Comparison of ENCODE assay signal across 14 mouse cellular contexts in genomic region chr19:53638041-53638440, GRCm38 (mm10). TPM values are rescaled to one million over a fixed set of nuclear protein-coding genes. Genes with fewer than 3 reads are reported as not detected.
DNase-seq lines count a peak whose midpoint lies in the region; ATAC-seq and TF ChIP-seq lines count a peak whose summit lies in the region.
"Had no signal": no experiment of that assay in that cellular context is flagged by ENCODE, and none has a peak within 500 bp of the region (broad histone marks: within the 10 kb centered on the region; RNA-seq: fewer than 3 reads in every experiment).

No protein-coding gene starts in this region.

- no peak for ATAC-seq in midbrain, embryonic 11.5 days (ENCODE audit: low FRiP score)

- in situ Hi-C loops in CH12.LX (cut with MboI; ENCODE audit: low pct_ligation_motif_present, low pct_unique_long_range_greater_than_20kb, low sequenced_read_pairs), result no loop called here

- no peak for DNase-seq in left cerebral cortex, adult 2 months (ENCODE audit: extremely low spot score in 1 of 2, low spot score in 2 of 2)
- DNase-seq in left cerebral cortex, adult 18-20 months (ENCODE audit: low spot score in 2 of 2), result no peak
- DNase-seq in B cell, adult 2 months, result peak; percentile 12 to 21
- DNase-seq in CH12.LX (ENCODE audit: extremely low read depth), result peak; percentile 31
- DNase-seq in brain, embryonic 14.5 days (ENCODE audit: low read depth), result peak; percentile 30
- no peak for DNase-seq in left cerebral cortex, adult 9 months (ENCODE audit: low spot score in 2 of 2)
- DNase-seq in ovary, postnatal 14 days (ENCODE audit: low spot score), result no peak
- no peak for DNase-seq in midbrain, embryonic 11.5 days (ENCODE audit: low spot score, missing footprints)
- DNase-seq: kidney, adult 9 months; midbrain, embryonic 14.5 days had no signal

- WGBS in midbrain, embryonic 11.5 days, result 93% methylated on average over 2 of the region's 2 CpGs

- intact Hi-C loops in left cerebral cortex, adult 2 months (cut with DNase I), result loop anchor here (5.0 to 10.0 kb wide), 2 partner anchors 36 to 1577 kb away; partner anchors contain the start of gene Smc3

- peak; percentile 18 for TF ChIP-seq RAD21 in CH12.LX (IDR thresholded peaks at IDR 0.05; ENCODE audit: low read depth, low read length)

- no peaks in the 10 kb centered on the region for H3K9me3 ChIP-seq in CH12.LX (replicated peaks; ENCODE audit: low read length)
- no peaks in the 10 kb centered on the region for H3K9me3 ChIP-seq in midbrain, embryonic 11.5 days (ENCODE audit: control insufficient read depth, low read length)
- H3K9me3 ChIP-seq: forebrain, embryonic 12.5 days; lung, embryonic 15.5 days; neural tube, embryonic 15.5 days had no signal

- H3K79me2 ChIP-seq in CH12.LX (replicated peaks; ENCODE audit: control insufficient read depth, extremely low read depth, insufficient read depth, poor library complexity, severe bottlenecking), result no peaks in the 10 kb centered on the region

- H3K4me2 ChIP-seq in CH12.LX (ENCODE audit: insufficient read depth, low read depth, poor library complexity, severe bottlenecking), result no peak overlapping the region
- H3K4me2 ChIP-seq in midbrain, embryonic 11.5 days, result no peak overlapping the region
- H3K4me2 ChIP-seq: forebrain, embryonic 12.5 days; lung, embryonic 15.5 days; neural tube, embryonic 15.5 days had no signal

- TF ChIP-seq POLR2A in CH12.LX (IDR thresholded peaks at IDR 0.05; ENCODE audit: low read depth, low read length), result no peak
- TF ChIP-seq POLR2A in brain, embryonic 14.5 days (IDR thresholded peaks at IDR 0.05; ENCODE audit: borderline replicate concordance, extremely low read depth, insufficient read depth, insufficient read length, poor library complexity, severe bottlenecking), result no peak

- H3K27me3 ChIP-seq in CH12.LX (replicated peaks), result no peaks in the 10 kb centered on the region
- no peaks in the 10 kb centered on the region for H3K27me3 ChIP-seq in midbrain, embryonic 11.5 days (ENCODE audit: control insufficient read depth, insufficient read depth, low read length)
- H3K27me3 ChIP-seq: forebrain, embryonic 12.5 days; lung, embryonic 15.5 days; neural tube, embryonic 15.5 days had no signal

- H3K36me3 ChIP-seq in CH12.LX (replicated peaks in 1 of 2; ENCODE audit: control insufficient read depth in 1 of 2, insufficient read depth in 1 of 2, low read length in 1 of 2), result peaks cover 64 to 87% of the 10 kb centered on the region in 2 experiments
- peaks cover 41% of the 10 kb centered on the region for H3K36me3 ChIP-seq in midbrain, embryonic 11.5 days (ENCODE audit: control insufficient read depth, insufficient read depth, low read length)

- no peak overlapping the region for H3K27ac ChIP-seq in left cerebral cortex, adult 2 months
- no peak overlapping the region for H3K27ac ChIP-seq in CH12.LX (ENCODE audit: insufficient read depth, low read depth)
- no peak overlapping the region for H3K27ac ChIP-seq in midbrain, embryonic 11.5 days (ENCODE audit: low read depth, low read length)
- H3K27ac ChIP-seq: forebrain, embryonic 12.5 days; lung, embryonic 15.5 days; neural tube, embryonic 15.5 days had no signal

- H3K4me1 ChIP-seq in CH12.LX (ENCODE audit: control insufficient read depth in 1 of 2, insufficient read depth in 2 of 2), result no peaks in the 10 kb centered on the region
- no peaks in the 10 kb centered on the region for H3K4me1 ChIP-seq in midbrain, embryonic 11.5 days (ENCODE audit: control insufficient read depth, insufficient read depth, low read length)
- H3K4me1 ChIP-seq: forebrain, embryonic 12.5 days; lung, embryonic 15.5 days; neural tube, embryonic 15.5 days had no signal

- peak; percentile 51 for TF ChIP-seq CTCF in left cerebral cortex, adult 2 months (IDR thresholded peaks at IDR 0.05)
- TF ChIP-seq CTCF in CH12.LX (conservative IDR thresholded peaks at IDR 0.05 in 1 of 2, IDR thresholded peaks at IDR 0.05 in 1 of 2; ENCODE audit: low read depth in 2 of 2, low read length in 2 of 2), result peak in 1 of 2 experiments; percentile 44; a peak in 2 of 4 replicates
- 0 out of 2 replicates have a peak, but pooled peaks have one; percentile 8 for TF ChIP-seq CTCF in brain, embryonic 14.5 days (IDR thresholded peaks at IDR 0.05; ENCODE audit: borderline replicate concordance, extremely low read depth, insufficient read depth, insufficient read length)

- H3K4me3 ChIP-seq in left cerebral cortex, adult 2 months, result no peak overlapping the region
- no peak overlapping the region for H3K4me3 ChIP-seq in CH12.LX (replicated peaks in 1 of 3; ENCODE audit: low read depth in 2 of 3, low read length in 2 of 3, poor library complexity in 1 of 3)
- H3K4me3 ChIP-seq in midbrain, embryonic 11.5 days (ENCODE audit: low read depth, low read length), result no peak overlapping the region
- H3K4me3 ChIP-seq: forebrain, embryonic 12.5 days; lung, embryonic 15.5 days; neural tube, embryonic 15.5 days had no signal

- dilution Hi-C loops in CH12.LX (cut with MboI; ENCODE audit: extremely low pct_ligation_motif_present, extremely low pct_unique_long_range_greater_than_20kb, low sequenced_read_pairs), result no loop called here

- H3K9ac ChIP-seq in CH12.LX (ENCODE audit: insufficient read depth, low read depth), result no peak overlapping the region
- no peak overlapping the region for H3K9ac ChIP-seq in midbrain, embryonic 11.5 days (ENCODE audit: low read length)
- H3K9ac ChIP-seq: forebrain, embryonic 12.5 days; lung, embryonic 15.5 days; neural tube, embryonic 15.5 days had no signal

- no peak for TF ChIP-seq EP300 in CH12.LX (IDR thresholded peaks at IDR 0.05; ENCODE audit: low read length)

TF ChIP-seq in CH12.LX, 34 proteins besides CTCF, POLR2A, EP300 and RAD21:
- no peak for TF ChIP-seq UBTF (IDR thresholded peaks at IDR 0.05; ENCODE audit: low read depth, low read length)
- peak; percentile 9; the same call in 1 of the 2 replicates for TF ChIP-seq SMC3 (IDR thresholded peaks at IDR 0.05; ENCODE audit: low read depth, low read length)
- peak; percentile 55; the same call in 1 of the 2 replicates for TF ChIP-seq MYC (IDR thresholded peaks at IDR 0.05; ENCODE audit: low read depth, low read length)

RNA-seq across cellular contexts. Expression of gene Smc3, which starts 37.8 kb away (rescaled TPM):
- total RNA-seq in left cerebral cortex, adult 2 months (2021), result 10 to 100 TPM; 37.6 to 39.3 TPM
- 10 to 100 TPM; 37.2 to 38.2 TPM for total RNA-seq in left cerebral cortex, adult 18-20 months (2021)
- total RNA-seq in CH12.LX (2012; rRNA removed), result 45.7 and 54.0 TPM in 2 replicates
- total RNA-seq in CH12.LX (2014; rRNA removed), result 56.0 and 62.1 TPM in 2 replicates
- 75.2 and 76.3 TPM in 2 replicates for polyA plus RNA-seq in CH12.LX (2012; ENCODE audit: insufficient read length, low read depth)
- polyA plus RNA-seq in brain, embryonic 14.5 days (2012; rRNA removed), result 28.8 and 42.8 TPM in 2 replicates
- 95.1 and 102 TPM in 2 replicates for polyA plus RNA-seq in midbrain, embryonic 11.5 days (2014; fragmentation: Nextera tagmentation; extraction: Ambion mirVana)

RNA-seq across cellular contexts. Expression of gene Rbm20, which starts 39.1 kb away (rescaled TPM):
- total RNA-seq in left cerebral cortex, adult 2 months (2021), result 1 to 10 TPM; 4.0 to 5.8 TPM
- total RNA-seq in left cerebral cortex, adult 18-20 months (2021), result 1 to 10 TPM; 5.2 to 6.3 TPM
- total RNA-seq in CH12.LX (2012; rRNA removed) (0.08 and 0.13 TPM in 2 replicates), CH12.LX (2014; rRNA removed) (0.04 and 0.05 TPM in 2 replicates)
- 0.49 and 0.56 TPM in 2 replicates for polyA plus RNA-seq in CH12.LX (2012; ENCODE audit: insufficient read length, low read depth)
- 1.5 and 3.8 TPM in 2 replicates for polyA plus RNA-seq in brain, embryonic 14.5 days (2012; rRNA removed)
- 0.73 and 1.0 TPM in 2 replicates for polyA plus RNA-seq in midbrain, embryonic 11.5 days (2014; fragmentation: Nextera tagmentation; extraction: Ambion mirVana)
- total RNA-seq: hematopoietic stem cell, adult 5-6 weeks had no signal

RNA-seq across cellular contexts. Expression of gene Nutf2-ps1, which starts 49.2 kb away (rescaled TPM):
- total RNA-seq in left cerebral cortex, adult 2 months (2021), result 10 to 100 TPM; 45.3 to 50.5 TPM
- 10 to 100 TPM; 49.4 to 52.2 TPM for total RNA-seq in left cerebral cortex, adult 18-20 months (2021)
- 50.8 and 51.3 TPM in 2 replicates for total RNA-seq in CH12.LX (2012; rRNA removed)
- total RNA-seq in CH12.LX (2014; rRNA removed), result 195 and 220 TPM in 2 replicates
- 366 and 509 TPM in 2 replicates for polyA plus RNA-seq in CH12.LX (2012; ENCODE audit: insufficient read length, low read depth)
- 51.5 and 58.1 TPM in 2 replicates for polyA plus RNA-seq in brain, embryonic 14.5 days (2012; rRNA removed)
- 516 and 544 TPM in 2 replicates for polyA plus RNA-seq in midbrain, embryonic 11.5 days (2014; fragmentation: Nextera tagmentation; extraction: Ambion mirVana)

Comparison
In these comparisons a context has a peak if more than half of its experiments do, and no peak if none do; other contexts are left out.
1. DNase-seq: peak in B cell, adult 2 months (2 of 2), CH12.LX (single experiment) and brain, embryonic 14.5 days (single experiment); none in left cerebral cortex, adult 2 months (0 of 2), left cerebral cortex, adult 18-20 months (0 of 2), left cerebral cortex, adult 9 months (0 of 2), ovary, postnatal 14 days (single experiment) and midbrain, embryonic 11.5 days (single experiment).
2. RNA of gene Rbm20, which starts 39.1 kb away (total RNA-seq): 5.2 to 6.3 TPM in left cerebral cortex, adult 18-20 months and 4.0 to 5.8 TPM in left cerebral cortex, adult 2 months; 0.04 to 0.13 TPM in CH12.LX; every median in the first group is over 4 times any median in the second.